Mouse (Mus musculus) MEL (cell line): ENCODE data around the gene Ints7. TPM values are rescaled to one million over a fixed set of nuclear protein-coding genes. Genes with fewer than 3 reads are reported as not detected.

Experiments used
- DNase-seq: peaks from one replicate; pipeline ENCODE4 v3.0.0; 2011; ENCODE audit warnings: low read depth, low spot score
- H3K27ac ChIP-seq: 2 replicates; pipeline ENCODE4 v1.5.1; 2012; ENCODE audit warnings: low read depth, mild to moderate bottlenecking, control low read depth, low read length, moderate library complexity; ENCODE audit not compliant: control insufficient read depth
- H3K27me3 ChIP-seq, 2 experiments: fragments of 150-350 bp in 1 of 2; sonication (generic) in 1 of 2; 2 replicates each; pipeline ENCODE4 v1.6.1; 2012; ENCODE audit warnings: low read length in 2 of 2, mild to moderate bottlenecking in 2 of 2, improper control_type of control experiment in 1 of 2, moderate library complexity in 1 of 2; ENCODE audit not compliant: insufficient read depth in 2 of 2, control insufficient read depth in 1 of 2
- H3K36me3 ChIP-seq, 2 experiments: 2 replicates each; pipeline ENCODE4 v1.6.1; 2012 to 2014; ENCODE audit warnings: low read length in 2 of 2, improper control_type of control experiment in 1 of 2, inconsistent platforms in 1 of 2, mild to moderate bottlenecking in 1 of 2; ENCODE audit not compliant: insufficient read depth in 2 of 2, control insufficient read depth in 1 of 2
- H3K4me1 ChIP-seq, 2 experiments: fragments of 150-350 bp in 1 of 2; sonication (generic) in 1 of 2; 2 replicates each; pipeline ENCODE4 v1.6.1; 2012; ENCODE audit warnings: low read length in 2 of 2, improper control_type of control experiment in 1 of 2, mild to moderate bottlenecking in 1 of 2; ENCODE audit not compliant: insufficient read depth in 2 of 2, control insufficient read depth in 1 of 2
- H3K4me3 ChIP-seq, 2 experiments: fragments of 150-350 bp in 1 of 2; sonication (generic) in 1 of 2; 2 replicates each; pipeline ENCODE4 v1.5.1; 2012; ENCODE audit warnings: low read depth in 2 of 2, low read length in 2 of 2, mild to moderate bottlenecking in 2 of 2, moderate library complexity in 2 of 2, control low read depth in 1 of 2, improper control_type of control experiment in 1 of 2; ENCODE audit not compliant: control insufficient read depth in 1 of 2, insufficient read depth in 1 of 2
- H3K79me2 ChIP-seq: 2 replicates; pipeline ENCODE4 v1.6.1; 2012; ENCODE audit warnings: mild to moderate bottlenecking, low read length, moderate library complexity; ENCODE audit not compliant: control insufficient read depth, poor library complexity, insufficient read depth
- H3K9ac ChIP-seq: 2 replicates; pipeline ENCODE4 v1.6.1; 2012; ENCODE audit warnings: low read depth, mild to moderate bottlenecking, control low read depth, low read length, moderate library complexity; ENCODE audit not compliant: control insufficient read depth, poor library complexity, severe bottlenecking
- H3K9me3 ChIP-seq: fragments of 150-350 bp; sonication (generic); replicated peaks from 2 replicates; pipeline ENCODE4 v1.6.1; 2012; ENCODE audit warnings: mild to moderate bottlenecking, low read length, improper control_type of control experiment, moderate library complexity; ENCODE audit not compliant: insufficient read depth
- BHLHE40 ChIP-seq: IDR thresholded peaks from 2 replicates; pipeline ENCODE4 v1.6.1; 2012; ENCODE audit warnings: low read depth, mild to moderate bottlenecking, inconsistent platforms, low read length, improper control_type of control experiment, borderline replicate concordance
- CHD1 ChIP-seq: IDR thresholded peaks from 2 replicates; pipeline ENCODE4 v1.6.1; 2012; ENCODE audit warnings: low read depth, mild to moderate bottlenecking, inconsistent platforms, low read length, improper control_type of control experiment
- CHD2 ChIP-seq: IDR thresholded peaks from 2 replicates; pipeline ENCODE4 v1.6.1; 2011; ENCODE audit warnings: low read length, improper control_type of control experiment
- CTCF ChIP-seq, 3 experiments: IDR thresholded peaks in 2 of 3; conservative IDR thresholded peaks in 1 of 3; 2 replicates each; pipeline ENCODE4 v1.5.1; 2011 to 2012; ENCODE audit warnings: low read length in 3 of 3, low read depth in 2 of 3, mild to moderate bottlenecking in 2 of 3, improper control_type of control experiment in 1 of 3, inconsistent platforms in 1 of 3, mixed read lengths in 1 of 3, moderate library complexity in 1 of 3; ENCODE audit not compliant: control insufficient read depth in 1 of 3, insufficient read depth in 1 of 3, poor library complexity in 1 of 3, severe bottlenecking in 1 of 3
- E2F4 ChIP-seq: IDR thresholded peaks from 2 replicates; pipeline ENCODE4 v1.6.1; 2011; ENCODE audit warnings: low read depth, low read length, improper control_type of control experiment, borderline replicate concordance
- ELF1 ChIP-seq: IDR thresholded peaks from 2 replicates; pipeline ENCODE4 v1.6.1; 2014; ENCODE audit warnings: low read depth, mild to moderate bottlenecking, inconsistent platforms, low read length, improper control_type of control experiment, moderate library complexity
- EP300 ChIP-seq, 2 experiments: IDR thresholded peaks; 2 replicates each; pipeline ENCODE4 v1.6.1; 2011; ENCODE audit warnings: improper control_type of control experiment in 2 of 2, low read length in 2 of 2, low read depth in 1 of 2, mild to moderate bottlenecking in 1 of 2
- ETS1 ChIP-seq: IDR thresholded peaks from 2 replicates; pipeline ENCODE4 v1.6.1; 2012; ENCODE audit warnings: low read depth, mild to moderate bottlenecking, inconsistent platforms, low read length, improper control_type of control experiment, moderate library complexity
- GABPA ChIP-seq: IDR thresholded peaks from 2 replicates; pipeline ENCODE4 v1.6.1; 2012; ENCODE audit warnings: low read depth, mild to moderate bottlenecking, inconsistent platforms, low read length, improper control_type of control experiment, moderate library complexity
- KAT2A ChIP-seq: conservative IDR thresholded peaks from 2 replicates; pipeline ENCODE4 v1.6.1; 2012; ENCODE audit warnings: low read depth, low read length, improper control_type of control experiment, inconsistent platforms
- MAFK ChIP-seq: IDR thresholded peaks from 2 replicates; pipeline ENCODE4 v1.6.1; 2011; ENCODE audit warnings: low read depth, mild to moderate bottlenecking, low read length, improper control_type of control experiment, borderline replicate concordance
- MEF2A ChIP-seq: IDR thresholded peaks from 2 replicates; pipeline ENCODE4 v1.6.1; 2014; ENCODE audit warnings: low read depth, mild to moderate bottlenecking, inconsistent platforms, low read length, improper control_type of control experiment; ENCODE audit not compliant: poor library complexity, insufficient replicate concordance, severe bottlenecking; ENCODE audit errors: extremely low read depth
- MYB ChIP-seq: IDR thresholded peaks from 2 replicates; pipeline ENCODE4 v1.6.1; 2011; ENCODE audit warnings: mild to moderate bottlenecking, low read depth, low read length, improper control_type of control experiment
- NELFE ChIP-seq: IDR thresholded peaks from 2 replicates; pipeline ENCODE4 v1.6.1; 2011; ENCODE audit warnings: low read depth, low read length, improper control_type of control experiment
- NRF1 ChIP-seq: IDR thresholded peaks from 2 replicates; pipeline ENCODE4 v1.6.1; 2014; ENCODE audit warnings: low read depth, mild to moderate bottlenecking, inconsistent platforms, low read length, improper control_type of control experiment, moderate library complexity; ENCODE audit not compliant: poor library complexity, insufficient read depth, severe bottlenecking
- POLR2AphosphoS2 ChIP-seq: IDR thresholded peaks from 2 replicates; pipeline ENCODE4 v1.6.1; 2011; ENCODE audit warnings: low read length, improper control_type of control experiment
- POLR2AphosphoS5 ChIP-seq: IDR thresholded peaks from 2 replicates; pipeline ENCODE4 v1.6.1; 2012; ENCODE audit warnings: low read depth, borderline replicate concordance, mild to moderate bottlenecking, inconsistent platforms, low read length, moderate library complexity, mixed read lengths
- RAD21 ChIP-seq: IDR thresholded peaks from 2 replicates; pipeline ENCODE4 v1.6.1; 2011; ENCODE audit warnings: mild to moderate bottlenecking, low read depth, low read length, improper control_type of control experiment
- RCOR1 ChIP-seq: IDR thresholded peaks from 2 replicates; pipeline ENCODE4 v1.6.1; 2012; ENCODE audit warnings: low read depth, mild to moderate bottlenecking, inconsistent platforms, low read length, improper control_type of control experiment
- SIN3A ChIP-seq: IDR thresholded peaks from 2 replicates; pipeline ENCODE4 v1.6.1; 2012; ENCODE audit warnings: low read length, improper control_type of control experiment, inconsistent platforms
- TAL1 ChIP-seq: IDR thresholded peaks from 2 replicates; pipeline ENCODE4 v1.6.1; 2012; ENCODE audit warnings: mild to moderate bottlenecking, inconsistent platforms, low read length, moderate library complexity, mixed read lengths
- TBP ChIP-seq: IDR thresholded peaks from 2 replicates; pipeline ENCODE4 v1.8.0; 2011; ENCODE audit warnings: low read depth, low read length, improper control_type of control experiment
- TCF12 ChIP-seq: IDR thresholded peaks from 2 replicates; pipeline ENCODE4 v1.6.1; 2014; ENCODE audit warnings: low read depth, mild to moderate bottlenecking, inconsistent platforms, low read length, improper control_type of control experiment, moderate library complexity
- USF2 ChIP-seq, 2 experiments: IDR thresholded peaks; 2 replicates each; pipeline ENCODE4 v1.6.1; 2011 to 2012; ENCODE audit warnings: improper control_type of control experiment in 2 of 2, low read length in 2 of 2, borderline replicate concordance in 1 of 2, inconsistent platforms in 1 of 2, low read depth in 1 of 2, mild to moderate bottlenecking in 1 of 2; ENCODE audit not compliant: insufficient read depth in 1 of 2
- ZKSCAN1 ChIP-seq: IDR thresholded peaks from 2 replicates; pipeline ENCODE4 v1.6.1; 2012; ENCODE audit warnings: low read depth, mild to moderate bottlenecking, inconsistent platforms, low read length, improper control_type of control experiment, moderate library complexity
- polyA plus RNA-seq, 2 experiments: library from polyadenylated mRNA; stranded (reverse) in 1 of 2; unstranded in 1 of 2; fragments of >175 nt in 1 of 2; fragments of >200 nt in 1 of 2; gene quantifications; 2 replicates each; pipeline versions ENCODE4 v1.2.1 to v1.2.4; 2012; ENCODE audit warnings: low replicate concordance in 2 of 2, low read depth in 1 of 2; ENCODE audit not compliant: insufficient read length in 2 of 2, insufficient read depth in 1 of 2, missing spikeins in 1 of 2
- total RNA-seq: library from RNA; depleted of rRNA; stranded (reverse); fragments of 300-350 nt; gene quantifications from 2 replicates; pipeline ENCODE4 v1.2.3, GENCODE M21; 2012

The Ints7 gene
- total and polyA plus RNA-seq, 3 experiments, result 44.2 to 84.5 (median 83.5) TPM

GRCm38 (mm10) chr1:191585704-191586103 is 10.3 kb downstream of the Ints7 start:
- no peaks in the 10 kb centered on the region for H3K9me3 ChIP-seq
- H3K36me3 ChIP-seq, result peaks cover 0 to 55% of the 10 kb centered on the region in 2 experiments
- TF ChIP-seq POLR2AphosphoS5 (no peak), ZKSCAN1 (no peak), CTCF (IDR thresholded peaks at IDR 0.05 in 2 of 3, conservative IDR thresholded peaks at IDR 0.05 in 1 of 3; ENCODE audit: control insufficient read depth in 1 of 3, insufficient read depth in 1 of 3, low read depth in 2 of 3, low read length in 3 of 3, poor library complexity in 1 of 3, severe bottlenecking in 1 of 3) (peak in 1 of 3 experiments; percentile 8; a peak in 1 of 6 replicates), NELFE (no peak)

GRCm38 (mm10) chr1:191587062-191587461 is 11.6 kb downstream of the Ints7 start:
- H3K9ac ChIP-seq, result no peak overlapping the region

More at GRCm38 (mm10) chr1:191585704-191586103, 10.3 kb downstream of the Ints7 start:
- Histone ChIP-seq H3K27ac (no peak overlapping the region), H3K4me1 (no peaks in the 10 kb centered on the region), H3K27me3 (no peaks in the 10 kb centered on the region), H3K79me2 (peaks cover 13% of the 10 kb centered on the region; the same call in 1 of the 2 replicates), H3K9ac (no peak overlapping the region), H3K4me3 (no peak overlapping the region)
- no peak for DNase-seq

GRCm38 (mm10) chr1:191588749-191589148 is 13.3 kb downstream of the Ints7 start:
- H3K9ac ChIP-seq, result no peak overlapping the region
- peaks cover 0 to 46% of the 10 kb centered on the region in 2 experiments; a peak in 3 of 4 replicates for H3K36me3 ChIP-seq
- no peak for DNase-seq
- H3K27ac ChIP-seq, result no peak overlapping the region
- H3K4me1 ChIP-seq, result no peaks in the 10 kb centered on the region
- no peaks in the 10 kb centered on the region for H3K9me3 ChIP-seq
- no peaks in the 10 kb centered on the region for H3K27me3 ChIP-seq
- no peak overlapping the region for H3K4me3 ChIP-seq
- peaks cover 4% of the 10 kb centered on the region; the same call in 1 of the 2 replicates for H3K79me2 ChIP-seq
- no peak for TF ChIP-seq POLR2AphosphoS2
- no peak for TF ChIP-seq ZKSCAN1
- TF ChIP-seq MEF2A, result no peak
- TF ChIP-seq TAL1, result no peak
- TF ChIP-seq CTCF (IDR thresholded peaks at IDR 0.05 in 2 of 3, conservative IDR thresholded peaks at IDR 0.05 in 1 of 3; ENCODE audit: control insufficient read depth in 1 of 3, insufficient read depth in 1 of 3, low read depth in 2 of 3, low read length in 3 of 3, poor library complexity in 1 of 3, severe bottlenecking in 1 of 3), result no peak
- no peak for TF ChIP-seq NRF1
- TF ChIP-seq USF2 (IDR thresholded peaks at IDR 0.05; ENCODE audit: borderline replicate concordance in 1 of 2, insufficient read depth in 1 of 2, low read depth in 1 of 2, low read length in 2 of 2), result no peak
- TF ChIP-seq BHLHE40, result no peak
- no peak for TF ChIP-seq SIN3A
- TF ChIP-seq CHD2, result no peak
- no peak for TF ChIP-seq KAT2A
- TF ChIP-seq MAFK, result no peak
- TF ChIP-seq TBP, result no peak
- no peak for TF ChIP-seq NELFE
- no peak for TF ChIP-seq GABPA
- no peak for TF ChIP-seq MYB

More at GRCm38 (mm10) chr1:191587062-191587461, 11.6 kb downstream of the Ints7 start:
- H3K79me2 ChIP-seq, result peaks cover 6% of the 10 kb centered on the region; the same call in 1 of the 2 replicates
- peaks cover 0 to 53% of the 10 kb centered on the region in 2 experiments for H3K36me3 ChIP-seq
- no peak for DNase-seq
- no peak overlapping the region for H3K4me3 ChIP-seq
- no peak overlapping the region for H3K27ac ChIP-seq
- H3K4me1 ChIP-seq, result no peaks in the 10 kb centered on the region
- H3K9me3 ChIP-seq, result no peaks in the 10 kb centered on the region
- TF ChIP-seq ZKSCAN1, result no peak
- TF ChIP-seq TCF12, result no peak
- no peak for TF ChIP-seq GABPA
- TF ChIP-seq MEF2A, result no peak
- no peak for TF ChIP-seq CHD1
- TF ChIP-seq RAD21, result no peak
- TF ChIP-seq KAT2A, result no peak
- TF ChIP-seq TBP, result no peak
- TF ChIP-seq NRF1, result no peak
- TF ChIP-seq EP300 (IDR thresholded peaks at IDR 0.05; ENCODE audit: low read depth in 1 of 2, low read length in 2 of 2), result no peak
- no peak for TF ChIP-seq ELF1
- no peak for TF ChIP-seq NELFE
- no peak for TF ChIP-seq ETS1
- no peak; a peak in 1 of 6 replicates for TF ChIP-seq CTCF (IDR thresholded peaks at IDR 0.05 in 2 of 3, conservative IDR thresholded peaks at IDR 0.05 in 1 of 3; ENCODE audit: control insufficient read depth in 1 of 3, insufficient read depth in 1 of 3, low read depth in 2 of 3, low read length in 3 of 3, poor library complexity in 1 of 3, severe bottlenecking in 1 of 3)
- TF ChIP-seq RCOR1, result no peak
- TF ChIP-seq USF2 (IDR thresholded peaks at IDR 0.05; ENCODE audit: borderline replicate concordance in 1 of 2, insufficient read depth in 1 of 2, low read depth in 1 of 2, low read length in 2 of 2), result no peak
- no peak for TF ChIP-seq E2F4
- no peaks in the 10 kb centered on the region for H3K27me3 ChIP-seq
